Mouse (Mus musculus) cerebellum, adult 2 months (tissue): ENCODE results near the gene Tox2.
A peak's percentile ranks its signal among the peaks of the same experiment; 100 is the strongest.

Experiments used
- CTCF ChIP-seq: fragments of 200-500 bp; IDR thresholded peaks from 2 replicates; pipeline ENCODE4 v1.5.1; 2011; ENCODE audit warnings: low read depth, mild to moderate bottlenecking, control low read depth, low read length, moderate library complexity, borderline replicate concordance; ENCODE audit not compliant: insufficient read depth
- POLR2A ChIP-seq: fragments of 200-500 bp; IDR thresholded peaks from 2 replicates; pipeline ENCODE4 v1.6.1; 2011; ENCODE audit warnings: low read length, control low read depth, borderline replicate concordance; ENCODE audit not compliant: insufficient read depth

- TF ChIP-seq POLR2A (no peak), CTCF (peak; percentile 94)
Measured at GRCm38 (mm10) chr2:163340263-163340662, 137.3 kb downstream of the Tox2 start.
